Mouse (Mus musculus): ENCODE measurements at regions not wholly inside any gene's neighbourhood (a gene's known extent, or its start where the extent isn't known, plus 50 kb on each side); places are given as distances from the start of the nearest gene placed in this dataset.

DNA sequence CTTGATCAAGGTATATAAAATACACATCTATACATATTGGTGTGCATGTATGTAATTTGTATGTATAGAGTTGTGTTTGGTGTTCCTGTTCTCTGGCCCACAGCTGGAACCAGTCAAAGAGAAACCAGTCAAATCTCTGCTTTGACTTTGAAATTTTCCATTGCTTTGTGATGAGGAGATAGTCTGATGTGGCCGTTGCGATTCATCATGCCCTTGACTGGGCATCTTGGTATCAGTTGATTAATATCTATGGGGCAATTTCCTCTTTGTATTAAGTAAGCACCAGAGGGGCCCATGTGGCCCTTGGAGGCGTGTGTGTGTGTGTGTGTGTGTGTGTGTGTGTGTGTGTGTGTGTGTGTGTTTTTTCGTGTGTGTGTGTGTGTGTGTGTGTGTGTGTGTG, 107.7 kb upstream of the Mrps10 start:
- TF ChIP-seq CTCF (IDR thresholded peaks at IDR 0.05; ENCODE audit: control insufficient read depth, insufficient read depth, insufficient read length) (no peak), MAX (IDR thresholded peaks at IDR 0.05) (no peak), USF1 (IDR thresholded peaks at IDR 0.05; ENCODE audit: low read depth) (no peak)

Measured in C2C12 (cell line).